ENCODE assay signal across 10 mouse cellular contexts in the genomic region with DNA sequence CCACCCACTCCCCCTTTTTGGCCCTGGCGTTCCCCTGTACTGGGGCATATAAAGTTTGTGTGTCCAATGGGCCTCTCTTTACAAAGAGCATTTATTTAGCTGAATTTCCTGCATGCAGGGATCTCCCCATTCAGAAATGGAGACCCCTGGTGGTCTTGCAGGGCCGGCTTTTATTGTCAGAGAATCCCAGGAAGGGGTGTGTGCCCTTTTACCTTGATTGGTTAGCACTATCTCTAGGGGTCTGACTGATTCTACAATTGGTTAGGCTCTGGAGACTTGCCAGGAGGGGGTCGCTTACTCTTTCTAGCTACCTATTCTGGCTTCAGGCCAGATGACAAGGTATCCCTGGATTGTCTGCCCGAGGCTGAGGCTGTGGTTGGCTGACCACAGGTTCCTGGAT.
DNase-seq lines count a peak whose midpoint lies in the region; ATAC-seq lines count a peak whose summit lies in the region.
"Had no signal": no experiment of that assay in that cellular context is flagged by ENCODE, and none has a peak within 500 bp of the region (broad histone marks: within the 10 kb centered on the region; RNA-seq: fewer than 3 reads in every experiment).

No protein-coding gene starts in this region.

- H3K9ac ChIP-seq in heart, embryonic 12.5 days, result no peak overlapping the region
- no peak overlapping the region for H3K9ac ChIP-seq in embryonic facial prominence, embryonic 11.5 days (replicated peaks; ENCODE audit: low read length)
- no peak overlapping the region for H3K9ac ChIP-seq in neural tube, embryonic 11.5 days (ENCODE audit: low read length)

- H3K4me3 ChIP-seq in heart, embryonic 12.5 days, result no peak overlapping the region
- no peak overlapping the region for H3K4me3 ChIP-seq in embryonic facial prominence, embryonic 11.5 days (ENCODE audit: low read depth, low read length)
- no peak overlapping the region for H3K4me3 ChIP-seq in neural tube, embryonic 11.5 days (ENCODE audit: low read depth, low read length)

- no peaks in the 10 kb centered on the region for H3K36me3 ChIP-seq in heart, embryonic 12.5 days
- H3K36me3 ChIP-seq in embryonic facial prominence, embryonic 11.5 days (replicated peaks; ENCODE audit: control insufficient read depth, insufficient read depth, low read depth, low read length), result no peaks in the 10 kb centered on the region
- H3K36me3 ChIP-seq in neural tube, embryonic 11.5 days (ENCODE audit: control insufficient read depth, insufficient read depth, low read length), result no peaks in the 10 kb centered on the region

- 39% methylated on average over 4 of the region's 4 CpGs for WGBS in heart, embryonic 12.5 days
- 31% methylated on average over 4 of the region's 4 CpGs for WGBS in embryonic facial prominence, embryonic 11.5 days
- 41% methylated on average over 3 of the region's 4 CpGs for WGBS in neural tube, embryonic 11.5 days

- no peak for ATAC-seq in heart, embryonic 12.5 days (ENCODE audit: insufficient number of reproducible peaks, low FRiP score)
- ATAC-seq in embryonic facial prominence, embryonic 11.5 days (replicated peaks; ENCODE audit: insufficient number of reproducible peaks, low FRiP score, low TSS enrichment, low read depth), result no peak
- ATAC-seq in neural tube, embryonic 11.5 days (ENCODE audit: insufficient read depth, low FRiP score, low TSS enrichment), result no peak

- H3K9me3 ChIP-seq in heart, embryonic 12.5 days (replicated peaks), result no peaks in the 10 kb centered on the region
- H3K9me3 ChIP-seq in embryonic facial prominence, embryonic 11.5 days (replicated peaks; ENCODE audit: control insufficient read depth, low read length), result no peaks in the 10 kb centered on the region
- no peaks in the 10 kb centered on the region for H3K9me3 ChIP-seq in neural tube, embryonic 11.5 days (ENCODE audit: control insufficient read depth, low read length)

- no peak overlapping the region for H3K27ac ChIP-seq in heart, embryonic 12.5 days (ENCODE audit: poor library complexity, severe bottlenecking)
- H3K27ac ChIP-seq in embryonic facial prominence, embryonic 11.5 days (replicated peaks; ENCODE audit: low read depth, low read length), result no peak overlapping the region
- H3K27ac ChIP-seq in neural tube, embryonic 11.5 days (ENCODE audit: low read depth, low read length), result no peak overlapping the region

- peaks cover 12% of the 10 kb centered on the region for H3K27me3 ChIP-seq in heart, embryonic 12.5 days (replicated peaks)
- H3K27me3 ChIP-seq in embryonic facial prominence, embryonic 11.5 days (ENCODE audit: control insufficient read depth, insufficient read depth, low read length), result no peaks in the 10 kb centered on the region
- H3K27me3 ChIP-seq in neural tube, embryonic 11.5 days (ENCODE audit: control insufficient read depth, insufficient read depth, low read length), result 0 out of 2 replicates have a peak, but pooled peaks cover 2% of the 10 kb centered on the region

- peak; percentile 9 for DNase-seq in heart, postnatal 4 days
- DNase-seq in ES-CJ7 (ENCODE audit: low read depth, low spot score), result peak; percentile 64
- peak; percentile 58 for DNase-seq in embryonic facial prominence, embryonic 11.5 days (ENCODE audit: low spot score)
- peak; percentile 44 for DNase-seq in neural tube, embryonic 11.5 days (ENCODE audit: low spot score)
- DNase-seq in heart, postnatal 10 days, result no peak
- no peak for DNase-seq in gastrocnemius, adult 18-20 months (ENCODE audit: low spot score)
- no peak for DNase-seq in urinary bladder, postnatal 25 days (ENCODE audit: low spot score)
- DNase-seq: adrenal gland, adult 2 months; cerebellum, adult 2 months had no signal

- no peak overlapping the region for H3K4me2 ChIP-seq in heart, embryonic 12.5 days
- no peak overlapping the region for H3K4me2 ChIP-seq in embryonic facial prominence, embryonic 11.5 days (ENCODE audit: low read depth, low read length)
- H3K4me2 ChIP-seq in neural tube, embryonic 11.5 days (ENCODE audit: low read depth), result no peak overlapping the region

- intact Hi-C loops in heart, postnatal 10 days (cut with DNase I), result no loop called here

- no peaks in the 10 kb centered on the region; the same call in 1 of the 2 replicates for H3K4me1 ChIP-seq in heart, embryonic 12.5 days (replicated peaks)
- no peaks in the 10 kb centered on the region for H3K4me1 ChIP-seq in embryonic facial prominence, embryonic 11.5 days (ENCODE audit: control insufficient read depth, insufficient read depth, low read length)
- no peaks in the 10 kb centered on the region for H3K4me1 ChIP-seq in neural tube, embryonic 11.5 days (ENCODE audit: control insufficient read depth, insufficient read depth, low read length)

Comparison
In these comparisons a context has a peak if more than half of its experiments do, and no peak if none do; other contexts are left out.
1. DNase-seq: peak in heart, postnatal 4 days (single experiment), ES-CJ7 (single experiment), embryonic facial prominence, embryonic 11.5 days (single experiment) and neural tube, embryonic 11.5 days (single experiment); none in heart, postnatal 10 days (0 of 2), gastrocnemius, adult 18-20 months (single experiment) and urinary bladder, postnatal 25 days (single experiment).